Mouse (Mus musculus): ENCODE measurements around the gene Dph2. TPM values are rescaled to one million over a fixed set of nuclear protein-coding genes. Genes with fewer than 3 reads are reported as not detected.

The Dph2 gene
- 5.4 and 6.9 TPM in 2 replicates for polyA plus RNA-seq (2012; rRNA removed)

DNA sequence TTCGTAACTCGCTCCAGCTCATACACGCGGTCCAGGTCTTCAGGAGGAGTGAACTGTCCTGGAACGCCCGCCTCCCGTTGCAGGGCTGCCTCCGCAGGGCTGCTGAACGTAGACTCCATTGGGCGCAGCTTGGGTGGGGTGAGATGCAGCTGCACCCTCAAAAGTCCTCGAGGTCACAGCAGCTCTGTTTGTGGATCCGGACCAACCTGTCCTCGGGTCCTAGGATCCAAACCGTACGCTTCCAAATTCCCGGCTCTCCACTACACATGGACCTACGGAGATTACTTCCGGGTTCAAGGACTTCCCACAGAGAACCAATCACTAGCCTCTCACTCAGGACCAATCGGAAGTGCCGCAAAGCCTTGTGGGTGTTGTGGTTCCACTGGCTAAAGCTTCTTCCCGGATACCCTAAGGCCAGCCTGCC, at the start of gene Dph2:
Gene Dph2, minus strand, starts transcription at position 295 of the 424 bp plus-strand sequence.

DNA sequence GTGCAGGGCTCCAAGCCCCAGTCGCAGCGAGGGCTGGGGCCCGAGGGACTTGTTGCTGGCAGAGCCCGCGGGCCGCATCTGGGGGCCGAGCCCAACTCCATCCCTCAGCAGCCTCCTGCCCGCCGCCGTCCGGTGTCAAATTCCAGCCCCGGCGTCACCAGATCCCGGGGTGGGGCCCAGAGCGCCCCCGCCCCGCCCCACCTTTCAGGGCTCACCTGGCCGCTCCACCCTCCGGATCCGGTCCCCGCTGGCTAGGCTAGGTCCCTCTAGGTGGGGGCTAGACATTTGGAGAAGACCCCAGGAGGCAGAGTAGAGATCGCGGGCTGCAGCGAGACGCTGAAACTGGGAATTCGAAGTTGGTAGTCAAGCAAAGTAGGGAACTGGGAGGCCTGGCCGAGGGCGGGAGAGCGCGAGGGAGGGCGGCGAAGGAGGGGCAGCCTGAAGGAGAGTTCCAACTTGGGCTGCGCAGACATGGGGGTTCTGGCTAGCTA, 37.6 kb upstream of the Dph2 start, which contains the start of gene Artn:
Gene Artn, minus strand, starts transcription at position 373 of the 491 bp plus-strand sequence.

DNA sequence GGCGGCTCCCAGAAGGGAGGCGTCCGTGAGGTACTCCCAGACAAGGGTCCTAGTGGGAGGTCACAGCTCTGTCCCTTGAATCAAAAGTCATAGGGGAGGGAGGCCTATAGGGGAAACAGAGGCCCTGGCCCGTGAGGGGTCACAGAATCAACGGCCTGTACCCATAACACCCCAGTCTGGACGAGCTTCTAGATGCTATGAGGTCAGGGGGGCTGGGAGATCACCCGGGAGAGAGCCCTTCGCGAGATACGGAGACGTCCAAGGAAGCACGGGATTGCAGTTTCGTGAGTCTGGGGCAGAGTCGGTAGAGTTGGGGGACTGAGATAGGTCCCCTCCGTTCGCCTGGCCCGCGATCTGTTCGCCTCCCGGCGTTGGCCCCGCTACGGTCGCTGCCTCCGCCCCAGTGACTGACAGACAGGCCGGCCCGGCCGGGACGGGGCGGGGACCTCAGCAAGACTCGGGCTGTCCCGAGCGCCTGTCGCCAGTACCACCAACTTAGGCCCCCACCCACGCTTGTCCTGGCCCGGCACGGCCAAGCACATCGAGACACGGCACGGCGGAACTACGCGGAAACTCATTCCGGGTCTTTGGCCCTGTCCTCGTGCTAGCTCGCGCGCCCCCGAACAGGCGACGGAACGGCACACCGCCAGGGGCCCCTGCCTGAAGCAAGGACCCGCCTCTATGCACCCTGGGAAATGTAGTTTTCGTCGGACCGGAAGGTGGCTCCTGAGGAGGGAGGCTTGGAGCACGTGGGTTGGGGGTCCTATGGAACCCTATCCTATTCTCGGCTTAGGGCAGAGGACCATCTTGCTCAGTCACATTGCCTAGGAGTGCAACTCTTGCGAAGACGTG, 23.0 kb upstream of the Dph2 start, which contains the start of gene Ipo13:
Gene Ipo13, minus strand, starts transcription at position 409 of the 852 bp plus-strand sequence.

DNA sequence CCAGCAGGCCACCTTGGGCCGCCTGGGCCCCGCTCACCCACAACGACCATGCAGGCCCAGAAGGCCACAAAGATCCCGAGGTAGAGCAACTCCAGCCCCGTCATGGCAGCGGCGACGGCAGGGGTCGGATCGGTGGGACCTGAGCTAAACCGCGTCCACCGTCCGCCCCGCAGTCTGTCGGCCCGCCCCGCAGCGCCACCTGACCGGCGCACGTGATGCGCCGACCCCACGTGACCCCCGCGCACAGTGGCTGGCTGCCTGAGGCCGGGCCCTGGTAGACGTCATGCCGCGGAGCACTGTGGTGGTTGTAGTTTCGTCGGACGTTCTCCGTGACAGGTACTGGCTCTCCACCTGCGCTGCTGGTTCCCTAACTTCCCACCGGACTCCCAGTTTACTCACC, 4.7 kb downstream of the Dph2 start, which contains the start of gene Atp6v0b:
Gene Atp6v0b, minus strand, starts transcription at position 201 of the 400 bp plus-strand sequence.

DNA sequence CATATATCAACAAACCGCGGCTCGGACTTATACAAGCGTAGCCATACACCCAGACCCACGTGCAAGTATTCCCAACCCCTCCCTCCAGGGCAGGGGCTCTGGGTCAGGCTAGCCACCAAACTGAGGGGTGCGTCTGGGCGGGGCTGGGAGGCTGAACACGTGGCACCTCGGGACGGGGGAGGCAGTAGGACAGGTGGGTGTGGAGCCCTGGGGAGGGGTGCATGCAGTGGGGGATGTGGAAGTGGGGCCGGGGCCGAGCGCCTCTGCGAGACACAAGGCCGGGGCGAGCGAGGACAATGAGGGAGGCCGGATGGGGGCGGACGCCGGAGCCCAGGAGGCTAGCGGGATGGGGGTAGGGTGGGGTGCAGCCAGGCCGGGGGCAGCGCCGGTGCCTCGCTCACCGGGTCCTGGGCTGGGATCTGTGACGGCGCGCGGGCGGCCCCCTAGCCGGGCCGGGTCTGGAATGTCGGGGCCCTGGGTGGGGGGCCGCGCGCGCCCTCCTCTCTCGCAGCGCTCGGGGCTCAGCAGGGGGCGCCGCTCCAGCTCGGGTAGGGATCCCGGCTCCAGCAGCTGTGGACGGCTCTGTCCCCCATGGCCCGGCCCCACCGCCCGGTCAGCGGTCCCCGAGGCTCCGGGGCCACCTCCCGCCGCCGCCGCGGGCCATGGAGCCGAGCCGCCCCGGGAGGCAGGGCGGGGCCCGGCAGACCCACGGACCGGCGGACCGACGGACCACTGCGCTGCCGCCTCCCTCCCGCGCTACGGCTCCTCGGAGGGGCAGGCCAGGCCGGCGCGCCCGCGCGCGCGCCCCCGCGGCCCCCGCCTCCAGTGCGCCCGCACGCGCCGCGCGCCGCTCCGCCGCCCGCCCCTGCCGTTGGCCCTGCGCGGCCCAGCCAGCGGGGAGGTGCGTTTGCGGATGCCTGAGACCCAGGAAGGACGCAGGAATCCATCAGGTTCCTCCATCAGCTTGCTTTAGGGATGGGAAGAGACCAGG, 8.8 kb downstream of the Dph2 start, which contains the start of gene B4galt2:
Gene B4galt2, minus strand, starts transcription at position 787 of the 991 bp plus-strand sequence.

DNA sequence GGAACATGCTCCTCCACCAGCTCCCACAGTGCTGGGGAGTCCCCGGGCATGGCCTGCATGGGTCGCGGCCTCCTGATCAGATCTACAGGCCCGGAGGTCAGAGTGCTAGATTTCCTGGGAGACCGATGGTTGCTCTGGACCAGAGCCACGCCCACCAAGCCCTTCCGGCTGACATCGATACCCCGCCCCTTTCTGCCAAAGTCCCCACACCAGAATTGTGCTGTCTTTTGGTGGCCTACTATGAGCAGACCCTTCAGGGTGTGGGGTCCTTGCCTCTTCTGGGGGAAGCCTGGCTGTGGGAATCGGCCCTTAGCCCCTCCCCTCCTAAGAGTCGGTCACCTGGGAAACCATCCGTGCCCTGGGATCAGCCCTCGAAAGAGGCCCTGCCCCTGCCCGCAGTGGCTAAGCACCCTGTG, 19.4 kb downstream of the Dph2 start, which contains the start of gene Ccdc24:
Gene Ccdc24, minus strand, starts transcription at position 87 of the 416 bp plus-strand sequence.

Other genes starting within 250 kb of the Dph2 start
- 6.1 and 9.4 TPM in 2 replicates for gene Dmap1, start 209.8 kb downstream of the Dph2 start, polyA plus RNA-seq (2012; rRNA removed)
- gene Gm12845, start 167.6 kb downstream of the Dph2 start, polyA plus RNA-seq (2012; rRNA removed), result not detected in 2 replicates
- 0.02 TPM in 1 of 2 replicates, not detected in the other for gene Klf17, start 126.4 kb downstream of the Dph2 start, polyA plus RNA-seq (2012; rRNA removed)
- gene Slc6a9, start 57.5 kb downstream of the Dph2 start, polyA plus RNA-seq (2012; rRNA removed), result 26.0 and 35.6 TPM in 2 replicates
- 1.2 and 1.6 TPM in 2 replicates for gene Ccdc24, start 19.5 kb downstream of the Dph2 start, polyA plus RNA-seq (2012; rRNA removed)
- gene B4galt2, start 8.5 kb downstream of the Dph2 start, polyA plus RNA-seq (2012; rRNA removed), result 14.9 and 20.4 TPM in 2 replicates
- 383 and 470 TPM in 2 replicates for gene Atp6v0b, start 4.7 kb downstream of the Dph2 start, polyA plus RNA-seq (2012; rRNA removed)
- 36.2 and 48.1 TPM in 2 replicates for gene Ipo13, start 23.0 kb upstream of the Dph2 start, polyA plus RNA-seq (2012; rRNA removed)
- 4.2 and 6.5 TPM in 2 replicates for gene Artn, start 37.7 kb upstream of the Dph2 start, polyA plus RNA-seq (2012; rRNA removed)
- 13.4 and 18.7 TPM in 2 replicates for gene St3gal3, start 242.9 kb upstream of the Dph2 start, polyA plus RNA-seq (2012; rRNA removed)

Data from stomach, adult 2 months (tissue).